Mouse (Mus musculus): ENCODE data around the gene Prkn. TPM values are rescaled to one million over a fixed set of nuclear protein-coding genes. Genes with fewer than 3 reads are reported as not detected.

Gene Prkn
- total RNA-seq, 2 experiments from 2014 or later, result 8.7 to 9.2 TPM

GRCm38 (mm10) chr17:11245040-11245439 is 404.9 kb downstream of the Prkn start:
- DNase-seq (ENCODE audit: low spot score), result no peak

GRCm38 (mm10) chr17:11249216-11249615 is 409.0 kb downstream of the Prkn start:
- no peak for DNase-seq (ENCODE audit: low spot score)
- intact Hi-C loops (cut with DNase I), result no loop called here

More at GRCm38 (mm10) chr17:11245040-11245439, 404.9 kb downstream of the Prkn start:
- intact Hi-C loops (cut with DNase I), result no loop called here

GRCm38 (mm10) chr17:11260663-11261062 is 420.5 kb downstream of the Prkn start:
- DNase-seq (ENCODE audit: low spot score), result no peak
- intact Hi-C loops (cut with DNase I), result no loop called here

GRCm38 (mm10) chr17:11261679-11262078 is 421.5 kb downstream of the Prkn start:
- intact Hi-C loops (cut with DNase I), result no loop called here
- DNase-seq (ENCODE audit: low spot score), result no peak

- intact Hi-C loops (cut with DNase I), result no loop called here
- no peak for DNase-seq (ENCODE audit: low spot score)
Measured at GRCm38 (mm10) chr17:11267951-11268350, 427.8 kb downstream of the Prkn start.

- intact Hi-C loops (cut with DNase I), result no loop called here
- DNase-seq (ENCODE audit: low spot score), result no peak
Measured at GRCm38 (mm10) chr17:11270179-11270578, 430.0 kb downstream of the Prkn start.

GRCm38 (mm10) chr17:11271876-11272275 is 431.7 kb downstream of the Prkn start:
- DNase-seq (ENCODE audit: low spot score), result no peak
- intact Hi-C loops (cut with DNase I), result no loop called here

- intact Hi-C loops (cut with DNase I), result no loop called here
- DNase-seq (ENCODE audit: low spot score), result no peak
Measured at GRCm38 (mm10) chr17:11284246-11284645, 444.1 kb downstream of the Prkn start.

GRCm38 (mm10) chr17:11290183-11290582 is 450.0 kb downstream of the Prkn start:
- intact Hi-C loops (cut with DNase I), result no loop called here
- no peak for DNase-seq (ENCODE audit: low spot score)

- DNase-seq (ENCODE audit: low spot score), result no peak
Measured at GRCm38 (mm10) chr17:11303116-11303515, 462.9 kb downstream of the Prkn start.

GRCm38 (mm10) chr17:11309843-11310242 is 469.7 kb downstream of the Prkn start:
- no peak for DNase-seq (ENCODE audit: low spot score)
- intact Hi-C loops (cut with DNase I), result no loop called here

More at GRCm38 (mm10) chr17:11303116-11303515, 462.9 kb downstream of the Prkn start:
- intact Hi-C loops (cut with DNase I), result no loop called here

- no peak for DNase-seq (ENCODE audit: low spot score)
- intact Hi-C loops (cut with DNase I), result no loop called here
Measured at GRCm38 (mm10) chr17:11314163-11314562, 474.0 kb downstream of the Prkn start.

GRCm38 (mm10) chr17:11315675-11316074 is 475.5 kb downstream of the Prkn start:
- intact Hi-C loops (cut with DNase I), result no loop called here
- DNase-seq (ENCODE audit: low spot score), result no peak

- intact Hi-C loops (cut with DNase I), result no loop called here
- no peak for DNase-seq (ENCODE audit: low spot score)
Measured at GRCm38 (mm10) chr17:11318946-11319345, 478.8 kb downstream of the Prkn start.

GRCm38 (mm10) chr17:11319666-11320360 is 479.6 kb downstream of the Prkn start:
- DNase-seq (ENCODE audit: low spot score), result no peak
- intact Hi-C loops (cut with DNase I), result no loop called here

GRCm38 (mm10) chr17:11332081-11332480 is 491.9 kb downstream of the Prkn start:
- intact Hi-C loops (cut with DNase I), result no loop called here
- no peak for DNase-seq (ENCODE audit: low spot score)

- intact Hi-C loops (cut with DNase I), result no loop called here
- no peak for DNase-seq (ENCODE audit: low spot score)
Measured at GRCm38 (mm10) chr17:11333741-11334140, 493.6 kb downstream of the Prkn start.

- no peak for DNase-seq (ENCODE audit: low spot score)
- intact Hi-C loops (cut with DNase I), result no loop called here
Measured at GRCm38 (mm10) chr17:11336156-11336555, 496.0 kb downstream of the Prkn start.

GRCm38 (mm10) chr17:11340368-11340767 is 500.2 kb downstream of the Prkn start:
- intact Hi-C loops (cut with DNase I), result no loop called here
- no peak for DNase-seq (ENCODE audit: low spot score)

GRCm38 (mm10) chr17:11346310-11346709 is 506.1 kb downstream of the Prkn start:
- DNase-seq (ENCODE audit: low spot score), result no peak
- intact Hi-C loops (cut with DNase I), result no loop called here

- intact Hi-C loops (cut with DNase I), result no loop called here
- DNase-seq (ENCODE audit: low spot score), result no peak
Measured at GRCm38 (mm10) chr17:11352778-11353552, 512.8 kb downstream of the Prkn start.

Data from heart, postnatal 25 days (tissue).